Mouse (Mus musculus): Measurements from ENCODE around the gene Camkk1. TPM values are rescaled to one million over a fixed set of nuclear protein-coding genes. Genes with fewer than 3 reads are reported as not detected.

The Camkk1 gene
- polyA plus RNA-seq, 1 experiment = 6.8 TPM

DNA sequence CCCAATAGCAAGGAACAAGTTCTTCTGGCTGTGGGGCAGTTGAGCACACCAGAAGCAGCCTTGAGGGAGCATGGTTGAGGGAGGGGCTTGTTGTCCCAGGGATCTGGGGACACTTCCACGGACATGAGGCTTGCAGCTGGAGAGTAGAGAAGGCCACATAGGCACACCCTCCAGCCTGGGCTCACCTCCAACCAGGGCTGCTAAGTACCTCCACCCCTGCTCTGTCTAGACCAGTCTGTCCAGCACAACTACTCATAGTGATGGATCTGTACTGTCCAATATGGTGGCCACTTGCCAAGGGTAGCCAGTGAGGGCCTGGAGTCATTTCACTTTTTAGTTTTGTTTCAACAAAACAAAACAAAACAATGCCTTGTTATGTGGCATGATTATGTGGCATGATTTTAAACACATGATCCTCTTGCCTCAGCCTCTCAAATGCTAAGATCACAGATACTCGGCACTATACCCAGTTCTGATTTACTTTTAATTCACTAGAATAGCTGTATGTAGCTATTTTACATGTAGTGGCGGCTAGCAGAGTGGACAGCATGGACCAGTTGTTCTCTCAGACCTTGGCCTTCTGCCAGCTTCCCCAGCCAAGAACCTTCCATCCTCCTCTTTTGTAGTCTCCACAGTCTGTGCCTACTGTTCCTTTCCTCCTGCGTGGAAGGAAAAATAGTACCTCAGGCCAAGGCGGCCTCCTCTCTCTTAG is 3.3 kb upstream of the Camkk1 start:
- no peak for DNase-seq (ENCODE audit: low read depth)

DNA sequence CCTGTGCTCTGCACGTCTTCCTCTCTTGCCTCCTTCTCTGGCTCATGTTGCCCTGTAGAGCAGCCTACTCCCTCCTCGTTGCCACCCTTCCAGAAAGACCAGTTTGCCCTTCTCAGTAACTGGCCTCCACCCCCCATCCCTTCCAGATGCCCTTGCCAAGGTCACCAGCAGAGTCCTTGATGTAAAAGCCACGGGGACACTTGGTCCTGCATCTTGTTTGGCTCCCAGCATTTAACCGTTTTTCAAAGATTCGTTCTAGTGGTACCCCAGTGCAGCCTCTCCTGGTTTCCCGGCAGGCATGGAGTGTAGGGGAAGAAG is 2.7 kb upstream of the Camkk1 start:
- DNase-seq (ENCODE audit: low read depth) = no peak

DNA sequence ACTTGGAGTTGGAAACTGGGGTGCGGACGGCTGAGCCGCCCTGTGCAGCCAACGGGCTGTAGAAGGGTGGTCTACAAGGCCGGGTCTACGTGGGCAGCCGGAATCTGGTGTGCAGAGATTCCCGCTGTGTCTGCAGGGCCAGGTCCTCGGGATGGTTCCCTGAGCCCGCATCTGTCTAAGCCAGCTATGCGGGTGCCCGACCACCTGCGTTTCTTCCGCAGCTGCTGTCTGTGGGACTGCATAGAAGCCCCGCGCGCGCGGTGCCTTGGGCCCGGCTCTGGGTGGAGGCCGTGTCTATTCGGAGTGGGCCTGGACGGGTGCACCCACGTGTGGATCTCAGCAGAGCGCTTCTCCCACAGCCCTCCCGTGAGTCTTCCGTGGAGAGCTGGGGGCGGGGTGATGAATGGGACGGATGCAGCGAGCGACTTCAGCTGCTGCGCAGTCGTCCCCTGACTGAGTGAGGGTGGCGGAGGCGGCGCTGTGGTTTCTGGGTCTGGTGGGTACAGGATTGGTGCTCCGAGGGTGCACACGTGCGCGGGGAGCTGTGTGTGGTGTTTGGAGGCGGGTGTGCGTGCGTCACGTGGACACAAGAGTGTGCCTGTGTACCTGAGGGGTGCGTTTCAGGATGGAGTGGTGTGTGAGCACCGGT is 463 bp downstream of the Camkk1 start:
- no peak for DNase-seq (ENCODE audit: low read depth)

DNA sequence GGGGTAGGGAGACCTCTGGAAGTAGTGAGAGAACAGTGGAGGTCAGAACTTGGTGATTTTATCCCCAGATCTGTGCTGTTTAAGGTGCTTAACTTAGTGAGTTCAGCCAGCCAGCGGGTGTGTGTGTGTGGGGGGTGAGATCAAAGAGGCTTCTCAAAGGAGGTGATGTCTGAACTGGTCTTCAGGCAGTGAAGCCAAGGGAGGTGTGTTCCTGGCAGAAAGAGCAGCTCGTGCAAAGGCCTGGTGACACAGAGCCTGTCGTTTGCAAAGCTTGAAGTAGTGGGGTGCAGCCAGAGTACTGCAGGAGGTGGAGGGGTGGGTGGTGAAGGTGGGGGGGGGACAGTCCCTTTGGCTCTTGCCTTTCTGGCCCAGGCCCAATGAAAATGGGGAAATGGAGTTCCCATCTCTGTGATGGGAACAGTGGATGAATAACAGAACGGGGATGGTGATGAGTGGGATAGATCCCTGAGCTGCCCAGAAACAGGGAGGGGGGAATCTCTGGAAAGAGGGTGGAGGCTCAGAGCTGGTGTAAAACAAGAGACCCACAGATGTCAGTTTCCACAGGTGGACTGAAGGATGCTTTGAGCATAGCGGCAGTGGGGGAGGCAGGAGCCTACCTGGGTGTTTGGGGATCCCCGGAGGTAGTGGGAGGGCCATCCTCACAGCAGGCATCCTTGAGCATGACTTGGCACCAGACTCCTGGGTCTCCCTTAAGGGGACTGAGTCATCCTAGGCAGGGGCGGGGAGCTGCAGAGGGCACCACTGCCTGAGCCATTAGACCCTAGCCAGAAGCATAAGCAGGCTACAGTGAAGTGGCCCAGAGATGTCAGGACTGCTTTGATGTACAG is 2.4 kb downstream of the Camkk1 start:
- DNase-seq (ENCODE audit: low read depth) = no peak

DNA sequence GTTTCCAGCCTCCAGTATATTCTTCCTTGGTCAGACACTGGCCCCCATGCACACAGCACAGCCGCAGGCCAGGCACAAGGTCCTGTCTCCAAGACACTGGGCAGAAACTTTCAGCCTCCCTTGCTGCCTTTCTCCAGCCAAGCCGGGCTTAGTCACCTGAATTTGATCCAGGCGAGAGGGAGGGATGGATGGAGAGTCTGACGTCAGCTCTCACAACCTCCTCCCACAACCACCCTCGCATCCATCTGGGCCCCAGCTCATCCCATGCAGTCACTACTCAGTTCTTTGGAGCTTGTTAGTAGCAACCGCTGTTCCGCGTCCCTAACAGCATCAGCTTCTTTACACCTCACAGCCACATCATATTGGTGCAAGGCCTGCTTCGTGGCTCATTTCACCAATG is 4.3 kb downstream of the Camkk1 start:
- no peak for DNase-seq (ENCODE audit: low read depth)

DNA sequence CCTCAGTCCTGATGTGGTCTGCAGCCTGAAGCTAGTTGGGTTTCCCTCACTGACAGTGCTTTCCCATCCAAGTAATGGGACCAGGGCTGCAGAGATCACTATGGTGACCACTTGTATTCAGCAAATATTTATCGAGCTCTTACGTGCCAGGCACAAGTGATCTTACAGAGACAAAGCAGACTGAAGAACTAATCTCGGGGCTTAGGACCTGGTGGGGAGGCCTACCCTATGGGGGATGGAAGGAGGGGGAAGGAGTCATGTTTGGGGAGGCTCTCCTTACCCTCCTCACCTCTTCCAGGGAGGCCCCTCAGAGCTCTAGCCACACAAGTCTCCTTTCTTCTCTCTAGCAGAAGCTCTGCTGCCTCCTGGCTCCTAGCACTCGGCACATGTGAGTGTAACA is 5.0 kb downstream of the Camkk1 start:
- no peak for DNase-seq (ENCODE audit: low read depth)

DNA sequence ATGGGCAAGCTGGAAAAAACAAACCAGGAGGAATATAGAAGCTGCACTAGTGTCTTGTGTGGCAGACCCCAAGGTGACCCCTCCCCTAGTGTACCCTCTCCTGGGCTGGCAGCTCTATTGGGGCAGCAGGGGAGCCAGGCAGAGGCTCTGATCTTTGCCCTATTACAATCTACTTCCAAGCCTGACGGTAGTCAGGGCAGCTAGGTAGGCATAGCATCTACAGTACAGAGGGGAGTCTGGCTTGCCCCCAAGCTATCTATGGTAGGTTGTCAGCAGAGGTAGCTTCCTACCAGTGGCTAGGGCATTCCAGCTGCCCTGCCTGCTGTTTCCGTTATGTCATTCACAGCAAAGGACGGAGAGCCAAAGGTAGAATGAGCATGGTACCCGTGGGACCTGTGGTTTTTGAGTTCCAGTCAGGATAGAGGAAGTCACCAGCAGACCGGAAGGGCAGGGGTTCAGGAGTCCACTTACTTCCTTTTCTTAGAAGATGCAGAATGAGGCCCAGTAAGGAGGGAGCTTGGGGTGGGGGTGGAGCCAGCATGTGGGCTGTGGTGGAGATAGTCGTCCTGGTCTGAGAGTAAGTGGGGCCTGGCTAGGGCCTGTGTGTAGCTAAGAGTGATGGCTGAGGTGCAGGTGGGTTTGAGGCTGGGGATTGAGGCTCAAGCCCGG is 5.6 kb downstream of the Camkk1 start:
- DNase-seq (ENCODE audit: low read depth) = no peak

DNA sequence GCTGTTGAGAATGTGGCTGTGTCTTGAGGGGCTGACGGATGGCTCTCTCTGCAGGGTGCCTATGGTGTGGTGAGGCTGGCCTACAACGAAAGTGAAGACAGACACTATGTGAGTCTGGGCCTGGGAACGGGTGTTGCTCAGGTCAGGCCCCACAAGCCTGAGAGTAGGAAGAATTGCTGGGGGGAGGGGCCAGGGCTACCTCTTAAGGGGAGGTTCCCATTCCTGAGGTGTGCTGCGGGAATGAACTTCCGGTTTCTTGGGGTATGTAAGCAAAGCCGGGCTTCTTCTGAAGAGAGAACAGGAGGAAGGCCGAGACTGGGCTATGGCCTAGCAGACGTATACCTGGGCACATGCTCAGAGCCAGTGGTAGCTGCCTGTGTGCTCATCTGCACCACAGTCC is 8.2 kb downstream of the Camkk1 start:
- DNase-seq (ENCODE audit: low read depth) = no peak

DNA sequence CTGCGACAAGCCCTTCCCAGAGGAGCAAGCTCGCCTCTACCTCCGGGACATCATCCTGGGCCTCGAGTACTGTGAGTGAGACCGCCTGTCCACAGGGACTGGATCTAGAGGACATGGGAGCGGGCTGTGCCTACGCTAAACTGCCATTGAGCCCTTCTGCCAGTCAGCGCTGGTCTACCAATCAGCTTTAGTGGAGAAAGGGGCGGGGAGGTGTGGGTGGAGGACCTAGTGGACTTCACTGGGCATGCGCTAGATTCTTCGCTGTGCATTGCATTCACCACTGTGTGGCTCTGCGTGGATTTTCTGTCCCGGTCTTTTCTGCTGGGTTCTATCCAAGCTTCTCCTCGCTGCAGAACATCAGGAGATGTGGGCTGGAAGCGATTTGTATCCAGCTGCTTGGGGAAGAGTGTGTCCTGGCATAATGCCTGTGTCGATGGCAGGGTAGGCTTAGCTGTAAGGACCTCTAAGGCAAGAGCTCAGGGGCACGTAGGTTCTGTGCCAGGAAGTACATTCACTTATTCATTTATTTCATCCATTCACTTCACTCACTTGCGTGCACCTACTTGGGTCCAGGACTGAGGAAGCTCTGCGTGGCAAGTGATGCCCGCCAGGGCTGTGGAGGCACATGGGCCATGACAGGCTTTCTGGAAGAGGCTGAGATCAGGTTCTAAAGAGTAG is 12.2 kb downstream of the Camkk1 start:
- no peak for DNase-seq (ENCODE audit: low read depth)

DNA sequence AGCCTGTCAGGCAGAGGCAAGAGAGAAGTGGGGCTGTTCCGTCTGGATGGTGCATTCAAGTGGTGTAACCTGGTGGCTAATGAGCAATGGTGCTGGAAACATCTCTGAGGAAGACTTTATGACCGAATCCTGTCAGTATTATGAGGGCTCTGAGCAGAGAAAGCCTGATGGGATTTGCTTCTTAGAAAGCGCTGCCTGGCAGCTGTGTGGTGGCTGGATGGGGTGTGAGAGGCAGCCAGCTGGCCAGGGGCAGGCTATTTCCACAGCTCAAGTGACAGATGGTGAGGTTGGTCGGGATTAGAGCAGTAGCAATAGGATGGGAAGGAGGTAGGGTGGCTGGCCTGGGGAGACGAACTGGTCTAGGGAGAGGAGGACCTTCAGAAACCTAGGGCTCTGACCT is 12.7 kb downstream of the Camkk1 start:
- DNase-seq (ENCODE audit: low read depth) = no peak

DNA sequence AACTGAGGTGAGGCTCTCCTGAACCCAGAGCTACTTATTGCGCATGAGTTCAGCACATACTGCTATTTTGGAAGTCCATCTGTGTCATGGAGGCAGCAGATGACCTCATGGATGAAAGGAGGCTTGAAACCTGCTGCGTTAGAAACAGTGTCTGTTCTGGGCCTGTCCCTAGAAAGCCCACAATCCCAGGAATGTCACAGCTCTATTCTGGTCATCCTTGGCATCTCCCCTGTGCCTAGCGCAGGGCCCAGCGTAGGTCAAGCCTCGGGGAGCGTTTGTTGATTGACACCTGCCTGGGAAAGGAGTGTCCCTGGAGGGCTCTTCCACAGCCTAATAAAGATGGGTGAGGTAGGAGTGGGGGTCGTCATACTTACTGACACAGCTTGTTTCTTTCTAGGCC is 17.3 kb downstream of the Camkk1 start:
- no peak for DNase-seq (ENCODE audit: low read depth)

DNA sequence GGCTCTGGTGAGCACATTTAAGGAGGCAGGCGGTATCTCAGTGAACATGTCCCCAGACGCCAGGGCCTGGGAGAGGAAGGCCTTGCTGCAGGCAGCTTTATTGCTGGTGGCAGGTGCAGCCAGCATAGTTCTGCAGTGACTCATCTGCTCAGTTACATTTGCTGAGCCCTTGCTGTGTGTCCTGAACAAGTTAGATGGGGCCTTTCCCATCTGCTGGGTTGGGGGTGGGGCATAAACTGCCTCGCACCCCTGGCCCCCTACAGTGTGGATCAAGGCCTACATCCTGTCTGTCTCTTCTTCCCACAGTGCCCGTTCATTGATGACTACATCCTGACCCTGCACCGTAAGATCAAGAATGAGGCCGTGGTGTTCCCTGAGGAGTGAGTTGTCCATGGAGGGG is 18.1 kb downstream of the Camkk1 start:
- DNase-seq (ENCODE audit: low read depth) = no peak

DNA sequence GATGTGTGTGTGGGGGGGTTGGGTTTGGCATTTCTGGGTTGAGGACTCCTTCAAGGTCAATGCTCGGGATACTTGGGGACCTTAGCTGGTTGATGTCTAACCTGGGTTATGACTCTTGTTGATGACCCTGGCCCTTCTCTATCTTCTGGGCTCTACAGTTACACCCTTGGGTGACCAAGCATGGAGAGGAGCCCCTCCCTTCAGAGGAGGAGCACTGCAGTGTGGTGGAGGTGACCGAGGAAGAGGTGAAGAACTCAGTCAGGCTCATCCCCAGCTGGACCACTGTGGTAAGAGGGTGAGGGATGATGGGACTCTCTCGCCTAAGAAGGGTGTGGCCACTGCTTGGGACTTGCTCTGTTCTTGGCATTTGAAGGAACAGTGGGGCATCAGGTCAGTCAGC is 18.9 kb downstream of the Camkk1 start:
- no peak for DNase-seq (ENCODE audit: low read depth)

DNA sequence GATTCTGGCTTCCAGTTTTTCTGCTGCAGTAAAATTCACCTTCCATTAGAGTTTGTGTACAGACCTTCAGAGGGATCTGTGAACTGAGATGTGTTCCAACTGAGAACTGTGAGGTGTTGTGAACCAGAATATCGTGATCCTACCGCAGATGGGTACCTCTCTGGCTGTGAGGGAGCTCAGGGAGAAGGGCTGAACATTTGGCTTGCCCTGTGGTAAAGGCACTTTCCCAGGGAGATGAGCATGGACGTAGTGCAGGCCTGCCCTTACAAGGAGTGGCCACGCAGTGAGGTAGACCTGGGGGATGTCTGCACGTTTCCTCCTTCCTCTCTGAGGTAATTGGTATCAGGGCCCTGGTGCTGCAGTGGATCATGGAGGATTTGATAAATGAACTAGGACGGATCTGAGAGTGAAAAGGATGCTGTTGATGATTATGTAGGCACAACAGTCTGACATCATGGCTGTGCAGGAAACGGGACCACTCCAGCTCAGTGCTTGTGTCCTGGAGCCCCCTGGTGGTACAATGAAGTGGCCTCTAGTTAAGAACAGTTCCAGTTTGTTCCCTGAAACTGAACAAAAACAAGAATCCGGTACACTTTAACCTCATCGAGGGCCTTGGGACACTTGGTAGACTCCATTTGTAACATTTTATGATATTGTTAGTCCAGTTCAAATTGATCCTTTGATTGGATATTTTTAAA is 20.4 kb downstream of the Camkk1 start:
- no peak for DNase-seq (ENCODE audit: low read depth)

DNA sequence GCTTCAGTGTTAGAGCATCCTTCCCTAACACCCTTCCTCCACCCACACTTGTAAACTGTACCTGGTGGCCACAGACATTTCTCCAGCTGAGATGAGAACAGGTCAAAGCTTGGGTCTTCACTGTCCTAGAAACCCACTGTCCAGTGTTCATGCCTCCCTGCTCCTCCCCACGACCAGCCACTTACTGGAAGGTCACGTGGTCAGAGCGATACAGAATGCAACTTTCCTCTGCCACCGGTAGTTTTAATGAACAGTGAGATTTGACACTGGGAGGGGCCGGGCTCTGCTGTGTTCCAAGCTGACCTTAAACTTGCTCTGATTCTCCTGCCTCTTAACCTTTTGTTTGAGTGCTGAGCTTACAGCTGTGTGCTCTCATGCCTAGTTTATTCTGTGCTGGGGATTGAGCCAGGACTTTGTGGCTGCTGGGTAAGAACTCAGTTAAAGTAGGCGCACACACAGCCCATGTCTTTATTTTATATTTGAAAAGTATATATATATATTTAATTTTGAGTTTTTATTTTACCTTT is 25.5 kb downstream of the Camkk1 start:
- no peak for DNase-seq (ENCODE audit: low read depth)

DNA sequence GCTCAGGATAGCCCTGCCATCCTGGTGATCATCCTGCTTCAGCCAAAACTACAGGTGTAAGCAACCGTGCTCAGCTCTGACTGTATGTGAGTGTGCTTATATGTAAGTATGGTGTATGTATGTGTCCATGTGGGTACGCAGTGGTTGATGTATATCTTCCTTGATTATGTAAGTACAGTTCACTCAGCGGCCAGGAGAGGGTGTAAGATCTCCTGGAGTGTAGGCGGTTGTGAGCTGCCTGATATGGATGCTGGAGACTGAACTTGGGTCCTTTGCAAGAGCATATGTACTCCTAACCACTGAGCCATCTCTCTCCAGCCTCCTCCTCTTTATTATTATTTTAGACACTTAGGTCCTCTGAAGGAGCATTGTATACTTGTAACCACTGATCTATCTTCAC is 26.0 kb downstream of the Camkk1 start:
- DNase-seq (ENCODE audit: low read depth) = no peak

DNA sequence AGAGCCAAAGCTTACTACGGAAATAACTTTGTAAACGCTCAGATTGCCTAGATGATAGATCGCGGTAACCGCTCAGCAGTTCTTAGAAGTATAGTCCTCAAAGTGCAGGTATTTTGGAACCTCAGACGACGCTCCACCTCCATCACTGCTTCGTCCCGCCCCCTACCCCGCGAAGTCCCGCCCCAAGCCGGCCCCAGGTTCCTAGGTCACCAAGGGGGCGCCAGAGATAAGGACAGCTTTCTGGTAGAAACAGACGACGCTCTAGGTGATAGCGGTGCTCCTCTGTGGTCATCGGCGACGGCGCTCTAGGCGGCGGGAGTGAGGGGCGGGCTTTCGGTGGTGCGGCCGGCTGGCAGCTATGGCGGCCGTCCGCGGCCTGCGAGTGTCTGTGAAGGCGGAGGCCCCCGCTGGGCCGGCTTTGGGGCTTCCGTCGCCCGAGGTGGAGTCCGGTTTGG is 28.8 kb downstream of the Camkk1 start, which contains the start of gene Ncbp3:
Gene Ncbp3 (plus strand): TSS at position 242 of the 455 bp plus-strand sequence.
- DNase-seq (ENCODE audit: low read depth) = peak; percentile 52

DNA sequence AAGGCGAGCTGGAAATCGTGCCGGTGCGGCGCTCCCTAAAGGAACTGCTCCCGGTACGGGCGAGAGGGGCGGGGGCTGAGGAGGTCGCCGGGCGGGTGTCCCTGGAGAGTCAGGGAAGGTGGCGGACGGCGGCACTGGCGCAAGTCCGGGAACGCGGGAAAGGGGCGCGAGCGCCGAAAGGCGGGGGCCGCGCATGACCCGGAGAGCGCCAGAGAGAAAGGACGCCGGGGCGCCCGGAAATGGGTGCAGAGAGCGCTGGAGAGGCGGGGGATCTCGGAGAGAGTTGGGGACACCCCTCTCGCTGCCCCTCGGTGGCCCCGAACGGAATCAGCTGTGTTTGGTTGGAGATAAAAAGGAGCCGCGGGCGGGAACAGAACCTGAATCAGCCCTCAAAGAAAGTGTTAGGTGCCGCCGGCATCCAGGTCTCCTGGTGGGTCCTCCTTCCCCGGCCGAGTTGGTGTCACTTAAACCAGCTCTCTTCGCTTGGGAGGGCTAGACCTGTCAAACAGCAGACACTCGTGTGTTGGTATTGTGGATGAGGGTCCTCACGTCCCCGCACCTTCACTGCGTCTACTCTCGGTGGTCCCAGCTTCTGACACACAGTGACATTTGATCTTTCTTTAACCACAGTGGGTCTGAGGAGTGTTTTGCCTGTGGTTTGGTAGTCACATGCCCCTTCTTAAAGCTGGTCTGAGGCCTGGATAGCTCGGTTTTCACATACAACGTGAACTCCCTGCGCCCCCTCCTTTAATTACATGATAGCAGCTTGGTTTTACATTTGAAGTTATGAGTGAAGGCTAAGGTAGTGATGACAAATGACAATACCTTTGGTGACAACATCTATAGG is 29.4 kb downstream of the Camkk1 start:
- DNase-seq (ENCODE audit: low read depth) = no peak

DNA sequence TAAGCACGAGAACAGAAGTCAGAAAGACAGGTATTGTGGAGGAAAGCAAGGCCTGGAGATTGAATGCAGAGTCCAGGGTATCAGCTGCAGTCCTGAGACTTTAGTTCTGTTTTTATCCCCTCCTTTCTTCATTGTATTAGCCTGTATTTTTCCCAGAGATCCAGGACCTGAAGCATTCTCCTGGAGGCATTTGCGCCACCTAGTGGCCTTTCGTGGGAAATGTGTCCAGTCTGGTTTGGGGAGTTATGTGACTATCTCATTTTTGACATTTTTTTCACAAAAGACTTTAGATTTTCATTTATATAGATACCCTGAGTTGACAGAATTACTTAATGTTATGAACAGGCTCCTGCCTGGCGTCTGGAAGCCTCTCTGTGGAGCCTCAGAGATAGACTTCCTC is 30.5 kb downstream of the Camkk1 start:
- DNase-seq (ENCODE audit: low read depth) = no peak

DNA sequence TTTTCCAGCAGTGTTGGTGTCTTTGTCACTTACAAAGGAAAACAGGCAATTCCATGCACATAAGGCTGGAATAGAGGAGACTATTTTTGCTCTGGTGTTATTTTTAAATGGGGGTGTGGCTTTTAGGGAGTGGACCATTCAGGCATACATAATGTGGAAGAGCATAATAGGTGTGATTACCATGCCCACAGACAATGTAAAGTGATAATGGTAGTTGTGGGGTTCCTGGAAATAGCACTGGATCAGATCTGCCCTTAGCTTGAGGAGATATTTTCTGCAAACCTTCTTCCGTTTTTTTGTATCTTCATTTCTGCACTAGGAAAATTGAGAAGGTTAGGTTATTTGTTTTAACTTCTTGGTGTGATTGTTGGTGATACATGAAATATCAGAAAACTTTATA is 34.0 kb downstream of the Camkk1 start:
- DNase-seq (ENCODE audit: low read depth) = no peak
